Mouse (Mus musculus) heart, postnatal 0 days (tissue): ENCODE measurements around the gene Jak2. TPM values are rescaled to one million over a fixed set of nuclear protein-coding genes. Genes with fewer than 3 reads are reported as not detected.

Source experiments
- ATAC-seq: fragments of 200-750 bp; cut with Nextera tagmentation; 2 replicates; pipeline ENCODE4 v1.8.0; 2017; ENCODE audit warnings: low read depth, moderate number of reproducible peaks, moderate library complexity; ENCODE audit not compliant: insufficient read depth
- DNase-seq: peaks from one replicate; pipeline ENCODE4 v3.0.0-alpha.2; 2016; ENCODE audit warnings: low spot score
- H3K27ac ChIP-seq: fragments of 300-500 bp; sonication (generic); 2 replicates; pipeline ENCODE4 v1.5.1; 2014; ENCODE audit warnings: low read depth, mild to moderate bottlenecking
- H3K27me3 ChIP-seq: fragments of 300-500 bp; sonication (generic); 2 replicates; pipeline ENCODE4 v1.6.1; 2014; ENCODE audit warnings: low read length, mixed read lengths; ENCODE audit not compliant: control insufficient read depth, insufficient read depth
- H3K36me3 ChIP-seq: fragments of 300-500 bp; sonication (generic); replicated peaks from 2 replicates; pipeline ENCODE4 v1.6.1; 2014; ENCODE audit warnings: low read length, mixed read lengths; ENCODE audit not compliant: control insufficient read depth, insufficient read depth
- H3K4me1 ChIP-seq: fragments of 300-500 bp; sonication (generic); 2 replicates; pipeline ENCODE4 v1.6.1; 2014; ENCODE audit warnings: antibody characterized with exemption; ENCODE audit not compliant: control insufficient read depth, insufficient read depth
- H3K4me2 ChIP-seq: fragments of 300-500 bp; sonication (generic); 2 replicates; pipeline ENCODE4 v1.6.1; 2014; ENCODE audit warnings: low read depth, mild to moderate bottlenecking, low read length, moderate library complexity
- H3K4me3 ChIP-seq: fragments of 300-500 bp; sonication (generic); 2 replicates; pipeline ENCODE4 v1.5.1; 2014; ENCODE audit warnings: low read depth, low read length
- H3K9ac ChIP-seq: fragments of 300-500 bp; sonication (generic); replicated peaks from 2 replicates; pipeline ENCODE4 v1.6.1; 2014; ENCODE audit warnings: low read depth, low read length, mixed read lengths
- H3K9me3 ChIP-seq: fragments of 300-500 bp; sonication (generic); replicated peaks from 2 replicates; pipeline ENCODE4 v1.6.1; 2016; ENCODE audit warnings: low read length; ENCODE audit not compliant: control insufficient read depth
- CTCF ChIP-seq: IDR thresholded peaks from 2 replicates; pipeline ENCODE4 v1.5.1; 2016; ENCODE audit warnings: antibody characterized with exemption, control low read depth, low read depth
- EP300 ChIP-seq: IDR thresholded peaks from 2 replicates; pipeline ENCODE4 v1.6.1; 2016; ENCODE audit warnings: antibody characterized with exemption, low read depth
- WGBS: fragments of 180-500 bp; shearing (Covaris S2); extraction: QIAGEN DNeasy Blood & Tissue Kit; methylation state at CpG from one replicate; pipeline ENCODE4 v1.1.7; 2014; 5-methylcytosine and 5-hydroxymethylcytosine counted together
- polyA plus RNA-seq: library from polyadenylated mRNA; unstranded; fragments of >200 nt; fragmentation: Nextera tagmentation; extraction: Ambion mirVana; gene quantifications from 2 replicates; pipeline ENCODE4 v1.2.1, GENCODE M21; 2015
- total RNA-seq: library from RNA; depleted of rRNA; stranded (reverse); fragments of >200 nt; gene quantifications from 2 replicates; pipeline ENCODE4 v1.2.3, GENCODE M21; 2014; ENCODE audit warnings: low replicate concordance

Gene Jak2
- total and polyA plus RNA-seq, 2 experiments from 2014 or later: 5.2 to 11.5 TPM

- no peak for DNase-seq
- H3K4me3 ChIP-seq: no peak overlapping the region
- 54% methylated on average over 7 of the region's 7 CpGs for WGBS
Observed at GRCm38 (mm10) chr19:29239513-29240235, 12.0 kb upstream of the Jak2 start.

GRCm38 (mm10) chr19:29240676-29241075 is 11.0 kb upstream of the Jak2 start:
- H3K4me3 ChIP-seq: no peak overlapping the region
- H3K27me3 ChIP-seq: no peaks in the 10 kb centered on the region
- H3K4me2 ChIP-seq: no peak overlapping the region
- H3K9ac ChIP-seq: no peak overlapping the region
- DNase-seq (no peak), ATAC-seq (no peak)
- H3K9me3 ChIP-seq: no peaks in the 10 kb centered on the region
- no peak for TF ChIP-seq EP300
- TF ChIP-seq CTCF: no peak
- H3K4me1 ChIP-seq: peaks cover 37% of the 10 kb centered on the region
- WGBS: 66% methylated on average over 2 of the region's 2 CpGs
- H3K27ac ChIP-seq: no peak overlapping the region
- H3K36me3 ChIP-seq: no peaks in the 10 kb centered on the region

More at GRCm38 (mm10) chr19:29239513-29240235, 12.0 kb upstream of the Jak2 start:
- ATAC-seq: no peak
- no peaks in the 10 kb centered on the region for H3K27me3 ChIP-seq
- TF ChIP-seq EP300: no peak
- no peak for TF ChIP-seq CTCF
- H3K9me3 ChIP-seq: no peaks in the 10 kb centered on the region
- H3K27ac ChIP-seq: no peak overlapping the region
- peaks cover 37% of the 10 kb centered on the region for H3K4me1 ChIP-seq
- no peaks in the 10 kb centered on the region for H3K36me3 ChIP-seq
- H3K4me2 ChIP-seq: no peak overlapping the region
- H3K9ac ChIP-seq: no peak overlapping the region

GRCm38 (mm10) chr19:29241581-29241980 is 10.0 kb upstream of the Jak2 start:
- DNase-seq (no peak), ATAC-seq (no peak)
- Histone ChIP-seq H3K4me1 (peaks cover 37% of the 10 kb centered on the region), H3K4me3 (no peak overlapping the region), H3K27ac (0 out of 2 replicates have a peak overlapping the region, but pooled peaks have one; percentile 15), H3K9ac (no peak overlapping the region), H3K27me3 (no peaks in the 10 kb centered on the region), H3K4me2 (no peak overlapping the region), H3K36me3 (no peaks in the 10 kb centered on the region), H3K9me3 (no peaks in the 10 kb centered on the region)
- no peak for TF ChIP-seq CTCF
- TF ChIP-seq EP300: no peak
- WGBS: 45% methylated on average over 10 of the region's 10 CpGs

DNA sequence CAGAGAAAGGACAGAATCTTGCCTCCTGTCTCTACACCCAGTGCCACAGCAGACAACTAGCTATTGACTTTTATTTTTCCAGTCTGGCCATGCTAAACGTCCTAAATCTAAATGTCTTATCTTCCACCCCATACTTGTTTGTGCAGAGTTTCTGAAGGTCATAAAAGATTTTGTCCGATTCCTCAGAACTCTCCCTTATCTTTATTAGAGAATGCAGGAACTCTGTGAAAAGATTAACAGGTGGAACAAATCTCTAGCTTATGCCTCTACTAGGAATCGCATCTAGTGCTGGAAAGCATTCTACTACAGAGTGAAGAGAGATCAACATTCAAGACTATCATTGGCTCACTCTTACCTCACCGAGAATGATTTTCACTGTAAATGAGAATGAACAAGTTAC is 1.7 kb upstream of the Jak2 start:
- Histone ChIP-seq H3K4me1 (peaks cover 25% of the 10 kb centered on the region), H3K27me3 (no peaks in the 10 kb centered on the region), H3K36me3 (no peaks in the 10 kb centered on the region), H3K4me3 (peak overlapping the region; percentile 97), H3K9me3 (no peaks in the 10 kb centered on the region), H3K9ac (no peak overlapping the region), H3K4me2 (peak overlapping the region; percentile 92), H3K27ac (no peak overlapping the region)
- 37% methylated on average over 4 of the region's 4 CpGs for WGBS
- DNase-seq (no peak), ATAC-seq (no peak)
- no peak for TF ChIP-seq CTCF
- no peak for TF ChIP-seq EP300

DNA sequence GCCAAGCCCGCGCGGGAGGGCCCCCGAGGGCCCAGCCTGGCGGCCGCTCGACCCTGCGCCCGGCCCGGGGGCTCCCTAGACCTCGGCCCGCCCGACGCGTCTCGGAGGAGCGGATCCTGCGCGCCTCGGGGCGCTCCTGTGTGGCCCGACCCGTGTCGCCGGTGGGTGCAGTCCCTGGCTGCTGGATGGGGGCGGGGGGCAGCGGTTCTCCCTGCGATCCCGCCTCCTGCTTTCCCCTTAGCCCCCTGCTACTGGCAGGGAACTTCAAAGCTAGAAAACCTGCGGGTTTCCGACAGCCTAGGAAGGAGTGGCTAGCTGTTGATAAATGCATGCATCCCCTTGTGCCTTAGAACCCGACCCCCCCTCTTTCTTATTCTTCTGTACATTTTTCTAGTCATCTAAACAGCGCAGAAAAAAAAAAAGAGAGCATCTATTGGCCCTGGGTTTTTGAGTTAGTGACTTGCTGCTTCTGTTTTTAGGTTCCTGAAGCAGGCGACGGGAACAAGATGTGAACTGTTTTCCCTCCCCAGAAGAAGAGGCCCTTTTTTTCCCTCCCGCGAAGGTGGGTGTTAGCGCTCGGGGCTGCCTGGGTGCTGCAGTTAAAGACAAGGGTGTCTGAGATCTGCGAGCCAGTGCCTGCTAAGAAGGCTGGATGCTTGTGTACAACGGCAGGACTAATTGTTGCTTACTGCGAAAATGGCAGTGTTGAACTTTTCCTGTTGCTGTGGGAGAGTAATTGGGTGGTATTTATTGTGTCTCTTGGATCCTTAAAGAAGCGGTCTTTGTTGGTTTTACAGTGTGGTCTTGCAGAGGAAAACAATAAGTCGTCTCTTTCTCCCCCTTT is 552 bp downstream of the Jak2 start:
- ATAC-seq (peak; percentile 40), DNase-seq (no peak)
- peak overlapping the region; percentile 97 for H3K4me3 ChIP-seq
- H3K9me3 ChIP-seq: no peaks in the 10 kb centered on the region
- H3K36me3 ChIP-seq: no peaks in the 10 kb centered on the region
- TF ChIP-seq CTCF: no peak
- peak overlapping the region; percentile 92 for H3K27ac ChIP-seq
- peak overlapping the region; percentile 92 for H3K4me2 ChIP-seq
- peak overlapping the region; percentile 98 for H3K9ac ChIP-seq
- H3K4me1 ChIP-seq: peaks cover 26% of the 10 kb centered on the region
- under 1% methylated on average over 44 of the region's 44 CpGs for WGBS
- H3K27me3 ChIP-seq: no peaks in the 10 kb centered on the region
